Mouse (Mus musculus): ENCODE measurements around the gene Actn4.

The Actn4 gene

GRCm38 (mm10) chr7:28849700-28850236 lies 112.4 kb downstream of the Actn4 start:
- no peak for DNase-seq (ENCODE audit: low spot score)

- DNase-seq (ENCODE audit: low spot score): no peak
Measured at GRCm38 (mm10) chr7:28847273-28847672, 114.9 kb downstream of the Actn4 start.

Data from lung, postnatal 25 days (tissue).